Mouse (Mus musculus) limb, embryonic 12.5 days (tissue): ENCODE data around the gene Fgf18. TPM values are rescaled to one million over a fixed set of nuclear protein-coding genes. Genes with fewer than 3 reads are reported as not detected.

Experiments
- ATAC-seq: fragments of 200-750 bp; cut with Nextera tagmentation; 2 replicates; pipeline ENCODE4 v1.8.0; 2017; ENCODE audit warnings: low read depth, moderate TSS enrichment; ENCODE audit not compliant: insufficient number of reproducible peaks, insufficient read depth, low FRiP score, low TSS enrichment
- H3K27ac ChIP-seq: fragments of 300-500 bp; sonication (generic); 2 replicates; pipeline ENCODE4 v1.5.1; 2016; ENCODE audit warnings: mild to moderate bottlenecking, moderate library complexity
- H3K27me3 ChIP-seq: fragments of 300-500 bp; sonication (generic); 2 replicates; pipeline ENCODE4 v1.6.1; 2016; ENCODE audit warnings: mild to moderate bottlenecking, moderate library complexity
- H3K36me3 ChIP-seq: fragments of 300-500 bp; sonication (generic); 2 replicates; pipeline ENCODE4 v1.6.1; 2016; ENCODE audit warnings: mild to moderate bottlenecking, moderate library complexity
- H3K4me1 ChIP-seq: fragments of 300-500 bp; sonication (generic); replicated peaks from 2 replicates; pipeline ENCODE4 v1.6.1; 2016
- H3K4me2 ChIP-seq: fragments of 300-500 bp; sonication (generic); 2 replicates; pipeline ENCODE4 v1.6.1; 2016; ENCODE audit warnings: mild to moderate bottlenecking, moderate library complexity
- H3K4me3 ChIP-seq: fragments of 300-500 bp; sonication (generic); replicated peaks from 2 replicates; pipeline ENCODE4 v1.5.1; 2016; ENCODE audit warnings: mild to moderate bottlenecking
- H3K9ac ChIP-seq: fragments of 300-500 bp; sonication (generic); replicated peaks from 2 replicates; pipeline ENCODE4 v1.6.1; 2016; ENCODE audit warnings: mild to moderate bottlenecking, moderate library complexity
- H3K9me3 ChIP-seq: fragments of 300-500 bp; sonication (generic); 2 replicates; pipeline ENCODE4 v1.6.1; 2016; ENCODE audit warnings: mild to moderate bottlenecking, moderate library complexity
- WGBS: fragments of 180-500 bp; shearing (Covaris S2); methylation state at CpG from one replicate; pipeline ENCODE4 v1.1.7; 2016; 5-methylcytosine and 5-hydroxymethylcytosine counted together
- polyA plus RNA-seq: library from polyadenylated mRNA; unstranded; fragments of >200 nt; fragmentation: Nextera tagmentation; extraction: Ambion mirVana; gene quantifications from 2 replicates; pipeline ENCODE4 v1.2.1, GENCODE M21; 2016

Fgf18 gene
- 18.2 and 19.0 TPM in 2 replicates for polyA plus RNA-seq

DNA sequence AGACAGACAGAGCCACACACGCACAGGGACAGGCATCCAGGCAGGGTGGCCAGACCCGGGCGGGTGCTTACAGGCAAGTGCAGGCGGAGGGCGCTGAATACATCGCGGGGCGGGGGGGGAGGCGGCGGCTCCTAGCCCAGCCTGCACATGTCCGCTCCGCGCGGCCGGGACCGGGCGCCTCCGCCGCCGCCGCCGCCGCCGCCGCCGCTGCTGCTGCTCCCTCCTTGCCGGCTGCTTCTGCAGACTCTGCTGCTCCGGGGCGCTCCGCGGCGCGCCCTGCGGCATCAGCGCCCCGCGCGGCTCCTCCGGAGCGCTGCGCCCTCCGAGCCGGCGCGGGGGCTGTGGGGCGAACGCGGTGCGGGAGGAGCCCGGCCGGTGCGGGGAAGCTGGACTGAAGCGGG, at the start of gene Fgf18:
Gene Fgf18 (minus strand): TSS at position 230 of the 401 bp plus-strand sequence.
- Histone ChIP-seq H3K4me2 (peak within 1 kb of the TSS; percentile 92), H3K36me3 (peaks cover 28% of the 10 kb centered on the region), H3K4me3 (peak within 1 kb of the TSS; percentile 67), H3K9me3 (no peaks in the 10 kb centered on the region), H3K27ac (peak within 1 kb of the TSS; percentile 79), H3K27me3 (peaks cover 52% of the 10 kb centered on the region), H3K9ac (peak within 1 kb of the TSS; percentile 69), H3K4me1 (peaks cover 52% of the 10 kb centered on the region)
- under 1% methylated on average over 52 of the region's 53 CpGs for WGBS
- ATAC-seq, result peak; percentile 2; the same call in 1 of the 2 replicates

DNA sequence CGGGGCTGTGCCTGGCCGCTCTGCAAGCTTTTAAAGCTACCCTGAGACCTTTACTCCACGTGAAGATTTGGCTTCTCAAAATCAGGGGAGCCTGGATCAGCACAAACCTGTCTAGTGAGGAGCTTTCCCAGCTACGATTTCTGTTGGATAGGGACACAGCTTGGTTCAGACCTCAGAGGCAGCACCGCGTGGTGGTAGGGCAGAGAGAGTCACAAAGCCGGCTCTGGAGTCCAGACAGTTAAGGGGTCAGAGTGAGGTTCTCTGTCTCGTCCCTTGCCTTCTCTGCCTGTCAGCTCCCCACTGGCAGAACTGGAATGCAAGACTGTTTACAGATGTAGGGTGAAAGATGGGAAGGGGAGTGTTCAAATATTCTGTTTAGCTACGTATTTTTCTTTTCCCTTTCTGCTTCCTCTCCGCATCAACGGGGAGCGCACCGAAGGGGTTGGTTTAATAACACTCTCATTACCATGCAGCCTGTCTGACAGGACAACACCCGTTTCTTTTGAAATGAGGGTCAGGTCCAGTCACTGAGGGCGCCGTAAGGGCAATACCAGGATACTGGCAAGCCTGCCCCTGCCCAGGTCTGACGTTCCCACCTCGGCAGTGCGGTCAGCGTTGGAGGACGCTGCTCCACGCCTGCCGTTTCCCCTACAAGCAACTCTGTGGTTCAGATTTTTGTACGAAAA, 49.4 kb upstream of the Fgf18 start:
- 7% methylated on average over 24 of the region's 24 CpGs for WGBS
- no peak overlapping the region for H3K27ac ChIP-seq
- H3K4me2 ChIP-seq, result no peak overlapping the region; the same call in 1 of the 2 replicates
- H3K36me3 ChIP-seq, result no peaks in the 10 kb centered on the region
- H3K9ac ChIP-seq, result no peak overlapping the region
- H3K9me3 ChIP-seq, result no peaks in the 10 kb centered on the region
- H3K27me3 ChIP-seq, result peaks cover 90% of the 10 kb centered on the region
- H3K4me3 ChIP-seq, result no peak overlapping the region
- ATAC-seq, result no peak
- peaks cover 33% of the 10 kb centered on the region for H3K4me1 ChIP-seq

DNA sequence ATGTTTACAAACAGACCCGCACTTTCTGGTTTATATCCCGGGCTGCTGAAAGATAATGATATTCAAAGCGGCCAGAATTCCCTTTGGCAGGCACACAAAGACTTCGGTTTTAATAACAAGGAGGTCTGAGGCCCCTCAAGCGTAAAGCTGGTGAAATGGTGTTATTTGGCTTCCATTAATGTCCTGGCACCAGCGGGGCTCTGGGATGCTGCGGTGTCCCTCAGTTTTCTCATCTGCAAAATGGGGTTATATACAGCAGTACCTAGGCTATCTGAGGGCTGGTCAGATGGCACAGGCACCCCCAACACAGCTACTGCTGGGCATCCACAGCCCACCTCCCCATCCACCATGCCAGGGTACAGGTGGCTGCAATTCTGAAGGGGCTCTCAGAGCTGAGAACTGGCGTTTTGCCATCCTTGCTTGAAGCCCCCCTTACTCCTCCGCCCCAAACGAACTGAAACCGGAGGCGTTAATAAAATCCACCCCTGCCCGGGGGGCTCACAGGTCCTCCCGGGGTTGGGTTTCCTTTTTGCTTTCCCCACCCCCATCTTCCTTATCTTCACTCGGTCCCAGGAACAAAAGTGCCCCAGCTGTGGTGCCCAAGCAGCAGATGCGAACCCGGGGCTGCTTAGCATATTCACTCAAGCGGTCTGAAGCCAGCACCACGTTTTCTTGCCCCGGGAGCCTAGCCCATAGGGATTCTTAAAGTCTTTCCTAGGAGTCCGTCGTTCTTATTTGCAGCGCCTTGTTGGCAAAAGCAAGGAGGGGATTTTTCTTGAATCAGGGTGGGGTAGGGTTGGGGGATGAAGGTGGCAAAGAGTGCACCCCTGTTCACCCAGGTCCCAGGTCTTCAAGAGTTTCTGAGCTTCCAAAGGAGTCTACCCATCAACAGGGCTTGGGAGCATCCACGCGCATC, 48.6 kb upstream of the Fgf18 start:
- 3% methylated on average over 25 of the region's 25 CpGs for WGBS
- no peaks in the 10 kb centered on the region for H3K36me3 ChIP-seq
- H3K4me3 ChIP-seq, result no peak overlapping the region
- no peaks in the 10 kb centered on the region for H3K9me3 ChIP-seq
- ATAC-seq, result no peak
- no peak overlapping the region; the same call in 1 of the 2 replicates for H3K4me2 ChIP-seq
- no peak overlapping the region for H3K27ac ChIP-seq
- peaks cover 90% of the 10 kb centered on the region for H3K27me3 ChIP-seq
- H3K9ac ChIP-seq, result no peak overlapping the region
- peaks cover 25% of the 10 kb centered on the region for H3K4me1 ChIP-seq

DNA sequence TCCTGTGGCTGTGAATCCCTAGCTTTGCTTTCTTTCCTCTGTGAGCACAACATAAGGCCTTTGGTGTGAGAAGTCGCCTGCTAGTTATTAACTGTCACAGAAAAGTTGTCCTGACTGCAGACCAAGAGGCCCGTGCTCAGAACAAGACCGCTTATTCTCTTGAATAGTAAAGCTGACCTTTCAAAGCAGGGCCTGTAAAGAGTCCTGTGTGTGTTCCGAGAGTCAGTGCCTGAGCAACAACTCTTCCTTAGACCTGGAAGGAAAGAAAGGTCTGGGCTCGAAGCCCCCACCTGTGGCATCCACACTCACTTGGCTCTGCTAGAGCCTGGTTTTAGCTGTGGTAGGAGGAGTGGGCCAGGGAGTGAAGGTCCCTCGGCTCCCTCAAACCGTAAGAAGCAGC, 47.9 kb upstream of the Fgf18 start:
- Histone ChIP-seq H3K27ac (no peak overlapping the region), H3K4me2 (no peak overlapping the region), H3K27me3 (peaks cover 90% of the 10 kb centered on the region), H3K4me1 (peaks cover 18% of the 10 kb centered on the region), H3K4me3 (no peak overlapping the region), H3K9me3 (no peaks in the 10 kb centered on the region), H3K9ac (no peak overlapping the region), H3K36me3 (no peaks in the 10 kb centered on the region)
- no peak for ATAC-seq
- WGBS, result 25% methylated on average over 7 of the region's 7 CpGs

DNA sequence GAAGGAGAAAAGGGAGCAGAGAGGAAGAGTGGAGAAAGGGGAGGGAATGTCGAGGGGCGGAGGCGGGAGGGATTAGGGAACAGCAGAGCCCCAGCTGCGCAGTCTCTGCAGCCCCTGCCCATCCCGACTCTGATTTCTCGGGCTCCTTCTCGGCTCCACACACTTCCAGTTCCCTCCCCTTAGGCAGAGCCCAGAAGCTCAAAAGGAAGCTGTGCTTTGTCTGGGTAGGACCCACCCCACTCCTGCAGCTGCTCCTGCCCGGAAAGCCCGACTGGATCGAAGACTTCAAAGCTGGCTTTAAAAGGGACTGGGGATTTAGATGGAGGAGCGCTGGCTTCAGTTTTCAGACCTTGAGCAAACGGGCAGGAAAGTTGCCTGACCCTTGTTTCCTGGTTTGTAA, 46.5 kb upstream of the Fgf18 start:
- peaks cover 11% of the 10 kb centered on the region; the same call in 1 of the 2 replicates for H3K4me1 ChIP-seq
- no peaks in the 10 kb centered on the region for H3K36me3 ChIP-seq
- H3K27me3 ChIP-seq, result peaks cover 79% of the 10 kb centered on the region

DNA sequence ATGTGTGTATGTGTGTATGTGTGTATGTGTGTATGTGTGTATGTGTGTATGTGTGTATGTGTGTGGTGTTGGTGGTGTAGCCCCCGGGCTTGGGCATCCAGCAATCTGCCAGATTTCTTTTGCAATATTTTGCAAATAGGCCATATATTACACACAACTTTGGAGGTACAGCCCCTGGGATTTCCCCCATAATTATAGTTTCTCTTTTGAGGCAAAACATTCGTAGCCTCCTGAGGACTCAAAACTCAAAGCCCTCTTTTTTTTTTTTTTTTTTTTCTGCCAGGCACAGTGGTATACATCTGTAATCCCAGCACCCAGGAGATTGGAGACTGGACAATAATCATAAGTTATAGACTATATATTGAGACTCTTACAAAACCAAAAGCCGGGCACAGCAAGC, 34.6 kb upstream of the Fgf18 start:
- H3K9me3 ChIP-seq, result no peaks in the 10 kb centered on the region
- 84% methylated on average over 3 of the region's 3 CpGs for WGBS
- no peaks in the 10 kb centered on the region for H3K36me3 ChIP-seq
- no peak overlapping the region for H3K27ac ChIP-seq
- ATAC-seq, result no peak
- H3K4me3 ChIP-seq, result no peak overlapping the region
- H3K4me2 ChIP-seq, result no peak overlapping the region
- no peak overlapping the region for H3K9ac ChIP-seq
- peaks cover 33% of the 10 kb centered on the region for H3K27me3 ChIP-seq
- peaks cover 15% of the 10 kb centered on the region for H3K4me1 ChIP-seq

More for the DNA sequence above, 46.5 kb upstream of the Fgf18 start:
- H3K9ac ChIP-seq, result no peak overlapping the region
- H3K9me3 ChIP-seq, result no peaks in the 10 kb centered on the region
- H3K4me2 ChIP-seq, result peak overlapping the region; percentile 43
- H3K27ac ChIP-seq, result no peak overlapping the region
- H3K4me3 ChIP-seq, result peak overlapping the region; percentile 19
- peak; percentile 61; the same call in 1 of the 2 replicates for ATAC-seq
- 0% methylated on average over 11 of the region's 12 CpGs for WGBS

DNA sequence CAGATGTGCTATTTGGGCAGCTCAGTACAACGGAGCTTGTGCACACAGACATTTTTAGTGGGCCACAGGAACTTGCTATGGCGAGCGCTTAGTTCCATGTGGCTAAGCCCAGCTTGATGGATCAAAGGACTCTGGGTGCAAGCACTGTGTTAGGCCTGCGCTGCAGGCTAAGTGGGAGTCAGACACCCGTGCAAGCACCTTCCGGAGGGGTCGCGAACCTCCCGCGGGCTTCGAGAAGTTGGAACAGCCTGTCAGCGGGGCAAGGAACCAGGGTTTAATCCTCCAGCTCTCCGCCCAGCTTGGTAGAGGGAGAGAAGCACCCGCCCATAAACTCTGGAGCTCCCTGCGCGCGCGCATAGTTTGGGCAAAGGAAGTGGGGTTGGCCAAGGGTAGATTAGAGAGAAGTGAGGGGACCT, 33.5 kb upstream of the Fgf18 start:
- Histone ChIP-seq H3K9ac (peak overlapping the region; percentile 50), H3K4me3 (peak overlapping the region; percentile 34), H3K4me1 (peaks cover 15% of the 10 kb centered on the region), H3K27ac (no peak overlapping the region), H3K27me3 (peaks cover 43% of the 10 kb centered on the region), H3K9me3 (no peaks in the 10 kb centered on the region), H3K36me3 (no peaks in the 10 kb centered on the region), H3K4me2 (peak overlapping the region; percentile 70)
- WGBS, result 1% methylated on average over 18 of the region's 18 CpGs
- no peak for ATAC-seq

DNA sequence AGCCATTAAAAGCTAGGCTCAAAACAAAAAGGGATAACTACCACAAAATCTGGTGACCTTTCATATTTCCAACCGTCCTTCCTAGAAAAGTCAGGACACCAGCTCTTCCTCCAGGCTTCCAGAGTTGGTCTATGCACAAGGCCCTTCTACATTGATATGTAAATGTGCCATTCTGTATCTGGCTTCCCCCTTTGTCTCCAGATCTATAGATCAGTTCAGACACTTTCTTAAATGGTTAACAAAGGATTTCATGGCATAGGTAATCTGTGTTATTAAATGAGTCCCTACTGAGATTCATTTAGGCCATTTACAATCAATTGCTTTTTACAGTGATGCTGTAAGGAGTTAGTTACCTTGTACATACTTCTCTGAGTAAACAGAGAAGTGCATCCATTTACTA, 32.6 kb upstream of the Fgf18 start:
- Histone ChIP-seq H3K9ac (no peak overlapping the region), H3K4me2 (no peak overlapping the region), H3K4me1 (peaks cover 15% of the 10 kb centered on the region), H3K9me3 (no peaks in the 10 kb centered on the region), H3K36me3 (no peaks in the 10 kb centered on the region), H3K27me3 (peaks cover 49% of the 10 kb centered on the region), H3K4me3 (no peak overlapping the region), H3K27ac (no peak overlapping the region)
- ATAC-seq, result no peak
- 69% methylated on average over 1 of the region's 1 CpGs for WGBS

DNA sequence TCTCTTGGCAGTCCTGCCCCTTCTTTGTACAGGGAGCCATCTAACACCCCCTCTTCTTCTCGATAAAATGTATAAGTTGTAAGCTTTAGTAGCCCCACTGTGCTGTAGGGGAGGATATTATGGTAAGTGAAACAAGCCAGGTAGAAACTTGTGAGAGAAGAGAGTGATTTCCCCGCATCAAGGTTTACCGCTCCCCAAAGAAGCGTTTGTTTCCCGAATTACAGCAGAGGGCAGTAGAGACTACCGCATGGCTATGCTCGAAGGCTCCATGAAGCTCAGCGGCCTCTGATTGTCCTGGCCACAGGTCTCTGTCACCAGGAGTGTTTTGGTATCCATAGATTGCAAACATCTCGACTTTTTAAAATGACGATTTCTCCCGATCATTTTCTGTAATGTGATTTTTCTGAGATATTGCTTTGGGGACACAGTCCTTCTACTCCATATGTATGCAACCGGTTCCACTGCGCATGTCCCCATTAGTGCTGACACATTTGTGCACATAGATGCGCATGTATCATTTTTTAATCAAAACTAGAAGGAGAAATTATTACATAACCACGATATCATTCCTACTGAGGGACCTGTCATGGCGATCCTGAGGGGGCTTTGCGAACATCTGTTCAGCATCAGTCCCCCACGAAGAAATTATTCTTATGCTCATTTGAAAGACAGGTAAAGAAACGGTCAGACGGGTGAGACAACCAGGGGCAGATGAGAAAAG, 29.5 kb upstream of the Fgf18 start:
- H3K36me3 ChIP-seq, result no peaks in the 10 kb centered on the region
- no peak overlapping the region for H3K4me3 ChIP-seq
- H3K27ac ChIP-seq, result no peak overlapping the region
- peaks cover 47% of the 10 kb centered on the region for H3K27me3 ChIP-seq
- WGBS, result 33% methylated on average over 20 of the region's 20 CpGs
- no peak overlapping the region for H3K9ac ChIP-seq
- ATAC-seq, result no peak
- peaks cover 15% of the 10 kb centered on the region for H3K4me1 ChIP-seq
- no peaks in the 10 kb centered on the region for H3K9me3 ChIP-seq
- H3K4me2 ChIP-seq, result no peak overlapping the region

DNA sequence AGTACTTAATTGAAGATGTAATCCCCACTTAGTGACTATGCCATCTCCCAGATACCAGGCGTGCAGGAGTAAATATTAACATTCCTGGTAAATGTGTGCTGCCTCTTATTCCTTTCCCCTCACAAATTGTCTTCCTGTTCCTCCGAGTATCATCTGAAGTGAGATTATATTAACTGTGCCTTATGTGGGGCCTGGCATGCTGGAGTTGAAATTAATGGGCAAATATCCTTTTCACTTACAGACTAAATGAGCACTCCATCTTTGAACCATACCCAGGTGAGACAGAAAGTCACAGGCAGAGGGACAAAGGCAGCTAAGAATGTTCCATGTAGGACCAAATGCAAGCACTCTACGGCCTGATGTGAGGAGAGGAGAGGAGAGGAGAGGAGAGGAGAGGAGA, 28.6 kb upstream of the Fgf18 start:
- Histone ChIP-seq H3K4me3 (no peak overlapping the region), H3K9ac (no peak overlapping the region), H3K36me3 (no peaks in the 10 kb centered on the region), H3K9me3 (no peaks in the 10 kb centered on the region), H3K4me2 (no peak overlapping the region), H3K4me1 (peaks cover 9% of the 10 kb centered on the region), H3K27me3 (peaks cover 44% of the 10 kb centered on the region), H3K27ac (no peak overlapping the region)
- 65% methylated on average over 3 of the region's 3 CpGs for WGBS
- ATAC-seq, result no peak

DNA sequence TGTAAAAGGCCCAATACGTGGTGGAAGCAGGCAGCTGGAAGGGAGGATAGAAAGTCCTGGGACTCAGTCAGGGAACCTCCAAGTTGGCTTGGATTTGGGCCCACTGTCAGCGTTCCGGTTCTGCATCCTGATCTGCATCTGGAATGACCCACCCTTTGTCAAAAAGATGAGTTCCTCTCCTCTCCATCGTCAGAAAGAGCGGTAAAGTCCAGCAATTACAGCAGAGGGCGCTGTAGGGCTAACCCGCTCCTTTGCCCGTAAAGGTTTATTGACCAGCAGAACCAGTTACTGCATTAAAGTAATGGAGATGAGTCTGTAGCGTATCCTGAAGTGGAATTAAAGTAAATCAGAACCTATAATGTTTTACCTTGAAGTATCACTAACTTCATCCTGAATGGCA, 23.3 kb upstream of the Fgf18 start:
- no peak overlapping the region for H3K4me3 ChIP-seq
- no peaks in the 10 kb centered on the region for H3K4me1 ChIP-seq
- WGBS, result 11% methylated on average over 9 of the region's 9 CpGs
- ATAC-seq, result no peak
- no peak overlapping the region for H3K27ac ChIP-seq
- peaks cover 12% of the 10 kb centered on the region for H3K27me3 ChIP-seq
- no peaks in the 10 kb centered on the region for H3K36me3 ChIP-seq
- H3K4me2 ChIP-seq, result no peak overlapping the region
- no peak overlapping the region for H3K9ac ChIP-seq
- H3K9me3 ChIP-seq, result no peaks in the 10 kb centered on the region
